Mouse (Mus musculus) gastrocnemius, adult 2 months (tissue): ENCODE measurements around the gene Senp6. TPM values are rescaled to one million over a fixed set of nuclear protein-coding genes. Genes with fewer than 3 reads are reported as not detected.
"Not testable (repeated sequence)": the region's sequence is repeated elsewhere in the genome, so short reads cannot be mapped to it uniquely, and the experiment has no call there.

ENCODE experiments used
- DNase-seq: peaks from one replicate; pipeline ENCODE4 v3.0.0; 2022
- H3K27ac ChIP-seq: fragments of 200-600 bp; 2 replicates; pipeline ENCODE4 v1.8.1; 2022; ENCODE audit warnings: mild to moderate bottlenecking
- H3K4me3 ChIP-seq: fragments of 200-600 bp; 2 replicates; pipeline ENCODE4 v1.8.1; 2022; ENCODE audit warnings: mild to moderate bottlenecking, moderate library complexity
- CTCF ChIP-seq: fragments of 200-600 bp; IDR thresholded peaks from 2 replicates; pipeline ENCODE4 v1.8.1; 2022; ENCODE audit warnings: antibody characterized with exemption, mild to moderate bottlenecking, moderate library complexity
- intact Hi-C: fragments of 180-260 bp; cut with DNase I; formaldehyde crosslinking; loops from one replicate; pipeline ENCODE4 v1.15.1; 2025
- long read RNA-seq, 2 experiments: library from polyadenylated mRNA; stranded (forward); transcript quantifications; one replicate each; pipeline ENCODE4 v2.0.0; 2021
- total RNA-seq, 2 experiments: library from RNA; stranded (reverse); gene quantifications; 2 replicates each; pipeline ENCODE4 v1.2.3; 2021

The Senp6 gene
- total RNA-seq: 10 to 100 TPM; 56.5 to 58.7 TPM
- long read RNA-seq, experiment 1, full-length matches to known transcripts: 31 of 74 reads
- long read RNA-seq, experiment 1, partial matches to known transcripts: 3 of 74 reads
- long read RNA-seq, experiment 1, other reads (novel, unspliced or antisense): 40 of 74 reads
- long read RNA-seq, experiment 2, full-length matches to known transcripts: 27 of 75 reads
- long read RNA-seq, experiment 2, partial matches to known transcripts: 7 of 75 reads
- long read RNA-seq, experiment 2, other reads (novel, unspliced or antisense): 41 of 75 reads

DNA sequence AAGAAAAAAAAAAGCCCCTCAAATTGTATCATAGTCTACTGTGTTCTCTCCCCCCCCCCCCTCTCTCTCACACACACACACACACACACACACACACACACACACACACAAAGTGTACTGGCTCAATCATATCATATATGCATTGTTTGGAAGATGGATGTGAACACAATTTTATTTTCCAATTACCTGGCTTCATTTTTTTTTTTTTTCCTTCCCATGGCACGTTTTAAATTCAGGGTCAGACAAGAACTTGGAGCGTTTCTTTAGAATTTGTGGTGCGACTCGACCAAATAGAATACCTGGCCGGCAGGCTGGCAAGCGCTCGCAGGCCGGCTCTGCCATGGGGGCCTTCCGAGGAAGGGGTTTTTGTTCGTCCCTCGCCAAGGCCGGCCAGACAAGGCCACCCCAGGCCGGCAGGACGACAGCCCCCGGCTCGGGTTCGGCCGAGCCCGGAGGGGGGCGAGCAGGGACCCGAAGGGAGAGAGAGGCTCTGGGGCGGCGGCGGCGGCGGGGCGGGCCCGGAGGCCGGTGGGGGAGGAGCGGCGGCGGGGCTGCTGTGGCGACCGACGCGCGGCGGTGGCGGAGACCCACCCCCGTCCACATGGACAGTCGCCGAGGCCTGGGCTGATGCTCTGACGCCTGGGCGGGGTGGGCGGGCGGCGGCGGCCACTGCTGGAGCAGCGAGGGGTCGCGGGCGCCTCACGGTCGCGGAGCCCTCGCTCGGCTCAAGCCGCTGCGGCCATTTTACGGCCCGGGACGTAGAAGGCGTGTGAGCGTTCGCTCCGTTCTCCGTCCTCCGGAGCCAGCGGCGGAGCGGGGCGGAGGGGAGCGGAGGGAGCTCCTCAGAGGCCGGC is at the start of gene Senp6:
Senp6 (plus strand) TSS at position 537 of the 854 bp plus-strand sequence.
- peak within 1 kb of the TSS; percentile 90 for H3K27ac ChIP-seq
- peak; percentile 89 for DNase-seq
- H3K4me3 ChIP-seq: peak within 1 kb of the TSS; percentile 98
- intact Hi-C loops: loop anchor here (5.0 kb wide), 1 partner anchor 89 kb away; no protein-coding TSS in a partner anchor
- no peak for TF ChIP-seq CTCF

DNA sequence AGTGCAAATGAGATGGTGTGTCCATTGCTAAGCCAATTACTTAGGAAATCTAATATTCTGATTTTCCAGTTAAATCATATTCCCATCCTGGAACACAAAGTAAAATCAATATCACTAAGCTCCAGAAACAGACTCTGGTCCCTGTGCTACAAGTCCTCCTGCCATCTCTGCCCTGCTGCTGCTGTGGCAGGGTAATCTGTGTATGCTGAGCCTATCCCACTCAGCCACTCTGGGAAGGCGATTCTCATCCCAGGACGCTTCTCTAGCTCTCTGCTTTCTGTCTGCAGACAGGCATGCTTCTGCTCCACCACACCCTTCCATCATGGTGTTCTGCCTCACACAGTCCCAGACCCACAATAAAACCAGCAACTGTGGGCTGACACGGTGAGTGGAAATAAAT is 46.3 kb upstream of the Senp6 start:
- no peak overlapping the region for H3K4me3 ChIP-seq
- TF ChIP-seq CTCF: no peak
- intact Hi-C loops: loop anchor here (10.0 kb wide), 2 partner anchors 976 to 1246 kb away; no protein-coding TSS in a partner anchor
- no peak for DNase-seq
- H3K27ac ChIP-seq: no peak overlapping the region

DNA sequence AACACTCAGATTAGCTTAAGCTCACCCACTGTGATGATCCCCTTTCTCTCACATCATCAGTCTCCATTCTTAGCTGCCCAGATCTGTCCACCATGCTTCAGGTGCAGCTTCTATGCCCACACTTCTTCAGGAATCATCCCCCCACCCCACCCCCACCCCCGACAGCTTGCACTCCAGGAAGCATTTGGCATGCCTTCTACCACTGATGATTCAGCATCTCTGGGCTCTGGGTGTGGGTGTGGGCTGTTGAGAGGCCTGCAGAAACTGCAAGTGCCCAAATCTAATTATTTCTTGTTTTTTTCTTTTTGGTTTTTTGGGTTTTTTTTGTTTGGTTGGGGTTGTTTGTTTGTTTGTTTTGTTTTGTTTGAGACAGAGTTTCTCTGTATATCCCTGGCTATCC is 45.1 kb upstream of the Senp6 start:
- no peak for DNase-seq
- TF ChIP-seq CTCF: no peak
- intact Hi-C loops: loop anchor here (10.0 kb wide), 2 partner anchors 977 to 1247 kb away; no protein-coding TSS in a partner anchor
- no peak overlapping the region for H3K4me3 ChIP-seq
- H3K27ac ChIP-seq: no peak overlapping the region

DNA sequence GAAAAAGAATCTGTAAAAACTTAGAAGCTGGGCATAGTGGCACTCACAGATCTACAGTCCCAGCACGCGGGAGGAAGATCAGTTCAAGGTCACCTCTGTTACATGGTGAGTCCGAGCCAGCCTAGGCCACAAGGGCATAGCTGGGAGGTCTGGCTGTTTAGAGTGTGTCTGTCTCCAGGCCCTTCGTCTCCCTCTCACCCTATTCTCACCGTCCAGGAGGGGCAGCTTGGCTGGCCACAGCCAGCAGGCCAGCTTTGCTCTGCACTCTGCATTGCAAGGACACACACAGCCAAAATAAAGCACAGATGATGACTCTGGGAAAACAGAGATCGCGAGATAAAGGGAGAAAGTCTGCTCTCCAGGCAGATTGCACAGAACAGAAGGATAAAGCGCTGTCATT is 43.9 kb upstream of the Senp6 start:
- DNase-seq: no peak
- no peak overlapping the region for H3K4me3 ChIP-seq
- intact Hi-C loops: loop anchor here (10.0 kb wide), 2 partner anchors 978 to 1248 kb away; no protein-coding TSS in a partner anchor
- no peak overlapping the region for H3K27ac ChIP-seq
- TF ChIP-seq CTCF: no peak

DNA sequence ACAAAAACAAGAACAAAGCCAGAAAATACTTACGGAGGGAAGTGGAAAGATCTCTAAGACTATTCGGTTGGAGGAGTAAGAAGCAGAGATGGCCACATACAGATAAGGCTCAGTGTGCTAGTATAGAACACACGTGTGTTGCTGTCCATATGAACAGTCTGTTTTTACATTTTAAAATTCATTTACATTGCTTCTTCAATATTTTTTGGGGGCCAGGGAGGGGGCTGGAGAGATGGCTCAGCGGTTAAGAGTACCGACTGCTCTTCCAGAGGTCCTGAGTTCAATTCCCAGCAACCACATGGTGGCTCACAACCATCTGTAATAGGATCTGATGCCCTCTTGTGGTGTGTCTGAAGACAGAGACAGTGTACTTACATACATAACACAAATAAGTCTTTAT is 41.4 kb upstream of the Senp6 start:
- H3K27ac ChIP-seq, DNase-seq, H3K4me3 ChIP-seq: not testable (repeated sequence)
- intact Hi-C loops: loop anchor here (10.0 kb wide), 2 partner anchors 981 to 1251 kb away; no protein-coding TSS in a partner anchor

DNA sequence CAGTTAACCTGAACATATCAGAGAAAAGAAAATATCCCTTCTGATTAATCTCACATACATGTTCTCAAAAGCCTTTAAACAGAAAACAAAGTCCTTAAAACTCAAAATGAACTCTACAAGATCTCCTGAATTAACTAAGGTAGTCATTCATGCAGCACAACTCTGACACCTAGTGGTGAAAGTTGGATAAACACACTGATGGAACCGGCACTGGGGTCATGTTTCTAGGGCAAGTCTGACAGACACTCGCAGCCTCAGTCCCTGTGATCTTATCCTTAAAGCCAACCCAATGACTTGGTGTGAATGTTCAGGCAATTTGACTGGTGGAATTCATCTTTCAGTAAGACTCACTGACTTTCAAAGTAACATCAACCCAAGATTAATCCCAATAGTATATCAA is 40.7 kb upstream of the Senp6 start:
- TF ChIP-seq CTCF: peak; percentile 86
- peak; percentile 55 for DNase-seq
- Histone ChIP-seq H3K27ac (no peak overlapping the region), H3K4me3 (no peak overlapping the region)
- intact Hi-C loops: loop anchor here (10.0 kb wide), 2 partner anchors 981 to 1251 kb away; no protein-coding TSS in a partner anchor

DNA sequence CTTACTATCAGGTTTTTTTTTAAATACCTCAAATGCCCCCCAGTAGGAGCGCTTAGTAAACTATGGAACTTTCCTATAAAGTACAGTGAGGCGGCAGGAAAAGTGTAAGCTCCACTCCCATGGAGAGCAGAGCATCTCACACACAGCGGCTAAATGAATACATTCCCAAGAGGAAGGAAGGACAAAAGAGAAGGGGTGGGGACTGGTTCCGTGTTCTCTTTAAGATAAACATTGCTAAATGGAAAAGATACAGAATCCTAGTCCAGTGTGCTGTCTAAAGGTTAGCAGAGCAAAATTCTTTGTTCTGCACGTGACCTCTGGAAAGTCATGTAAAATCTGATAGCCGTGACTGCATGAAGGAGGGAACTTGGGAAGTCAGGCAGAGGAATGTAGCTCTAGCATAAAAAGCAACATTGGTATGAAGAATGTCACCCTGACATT is 40.1 kb upstream of the Senp6 start:
- DNase-seq: no peak
- TF ChIP-seq CTCF: no peak
- Histone ChIP-seq H3K27ac (no peak overlapping the region), H3K4me3 (no peak overlapping the region)
- intact Hi-C loops: loop anchor here (10.0 kb wide), 2 partner anchors 982 to 1252 kb away; no protein-coding TSS in a partner anchor

DNA sequence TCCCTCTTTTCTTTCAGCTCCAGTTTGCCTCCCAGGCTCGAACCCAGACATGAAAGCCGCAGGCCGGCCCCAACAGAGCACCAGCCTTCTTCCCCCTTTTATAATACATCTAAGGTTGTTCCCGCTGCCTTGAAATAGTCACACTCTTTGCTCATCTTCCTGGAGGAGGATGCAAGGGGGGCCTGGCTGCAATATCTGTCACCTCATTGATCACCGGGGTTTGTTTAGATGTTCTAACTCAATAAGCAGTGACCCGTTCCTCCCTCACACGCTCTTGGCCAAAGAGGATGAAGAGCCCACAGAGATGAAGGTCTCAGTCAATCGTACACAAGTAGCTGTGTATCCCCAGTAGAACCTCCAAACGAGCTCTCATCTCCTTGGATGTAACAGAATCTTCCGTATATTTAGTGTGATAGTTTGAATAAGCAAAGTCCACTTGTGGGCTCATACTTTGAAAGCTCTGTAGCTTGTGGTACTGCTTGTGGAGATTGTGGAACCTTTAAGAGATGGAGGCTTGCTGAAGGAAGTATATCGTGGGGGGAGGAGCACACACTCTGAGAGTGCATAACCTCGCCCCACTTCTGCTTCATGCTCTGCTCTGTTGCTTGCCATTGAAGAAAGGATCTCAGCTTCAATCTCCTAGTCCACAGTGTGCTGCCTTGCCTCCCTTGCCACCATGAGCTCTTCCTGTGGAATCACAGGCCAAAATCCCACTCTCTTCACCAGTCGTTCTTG is 29.3 kb upstream of the Senp6 start:
- H3K4me3 ChIP-seq: no peak overlapping the region
- TF ChIP-seq CTCF: no peak
- DNase-seq: no peak
- intact Hi-C loops: no loop called here
- H3K27ac ChIP-seq: no peak overlapping the region

DNA sequence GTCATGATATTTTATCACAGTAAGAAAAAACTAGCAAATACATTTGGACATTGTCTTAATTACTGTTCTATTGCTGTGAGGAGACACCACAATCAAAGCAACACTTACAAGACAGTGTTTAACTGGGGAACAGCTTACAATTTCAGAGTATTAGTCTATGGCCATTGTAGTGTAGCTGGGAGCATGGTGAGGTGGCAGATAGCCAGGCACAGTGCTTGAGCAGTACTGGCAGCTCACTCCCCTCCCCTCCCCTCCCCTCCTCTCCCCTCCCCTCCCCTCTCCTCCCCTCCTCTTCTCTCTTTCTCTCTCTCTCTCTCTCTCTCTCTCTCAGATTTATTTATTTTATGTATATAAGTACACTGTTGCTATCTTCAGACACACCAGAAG is 28.7 kb upstream of the Senp6 start:
- DNase-seq: no peak
- H3K4me3 ChIP-seq: no peak overlapping the region
- intact Hi-C loops: no loop called here
- H3K27ac ChIP-seq: no peak overlapping the region
- TF ChIP-seq CTCF: no peak

DNA sequence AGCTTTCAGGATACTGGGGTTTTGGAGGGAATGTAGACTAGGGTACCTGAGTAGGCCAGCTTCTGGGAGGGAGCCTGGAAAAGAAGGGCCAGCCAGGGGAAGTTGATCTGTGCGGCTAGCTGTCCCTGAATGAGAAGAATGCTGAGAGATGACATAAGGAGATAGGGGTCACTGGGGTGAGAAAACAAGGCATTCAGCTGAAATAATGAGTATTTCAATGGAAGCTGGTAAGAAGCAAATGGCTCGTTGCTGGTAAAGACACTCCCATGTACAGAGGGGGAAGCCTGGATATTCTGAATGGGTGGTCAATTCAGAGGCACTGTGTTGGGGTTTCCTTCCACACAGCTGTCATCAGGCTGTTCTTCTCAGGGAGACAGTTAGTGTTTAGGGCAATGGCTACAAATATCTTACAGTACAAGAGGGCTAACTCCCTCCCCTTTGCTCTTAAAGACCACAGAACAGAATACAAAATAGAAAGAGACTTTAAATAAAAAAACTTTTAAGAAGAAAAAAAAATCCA is 27.3 kb upstream of the Senp6 start:
- no peak for TF ChIP-seq CTCF
- H3K4me3 ChIP-seq: no peak overlapping the region
- no peak for DNase-seq
- H3K27ac ChIP-seq: no peak overlapping the region
- intact Hi-C loops: no loop called here

DNA sequence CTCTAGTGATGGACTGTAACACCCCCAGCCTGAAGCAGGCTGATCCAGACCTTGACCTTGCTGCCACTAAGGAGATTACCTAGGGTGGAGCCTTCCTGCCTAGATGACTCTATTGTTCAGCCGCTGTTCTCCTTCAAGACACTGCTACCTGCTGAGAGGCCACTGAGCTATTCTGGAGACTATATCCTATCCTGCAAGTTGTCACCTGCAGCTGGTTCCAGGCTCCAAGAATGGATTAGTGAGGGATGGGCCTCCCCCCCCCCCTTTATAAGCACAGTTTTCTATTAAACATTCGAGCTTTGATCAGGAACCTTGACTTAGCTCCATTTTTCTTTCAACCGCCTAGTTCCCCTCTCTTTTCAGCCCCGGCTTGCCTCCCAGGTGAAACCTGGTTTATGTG is 22.4 kb upstream of the Senp6 start:
- H3K4me3 ChIP-seq, H3K27ac ChIP-seq, intact Hi-C loops, DNase-seq: not testable (repeated sequence)

DNA sequence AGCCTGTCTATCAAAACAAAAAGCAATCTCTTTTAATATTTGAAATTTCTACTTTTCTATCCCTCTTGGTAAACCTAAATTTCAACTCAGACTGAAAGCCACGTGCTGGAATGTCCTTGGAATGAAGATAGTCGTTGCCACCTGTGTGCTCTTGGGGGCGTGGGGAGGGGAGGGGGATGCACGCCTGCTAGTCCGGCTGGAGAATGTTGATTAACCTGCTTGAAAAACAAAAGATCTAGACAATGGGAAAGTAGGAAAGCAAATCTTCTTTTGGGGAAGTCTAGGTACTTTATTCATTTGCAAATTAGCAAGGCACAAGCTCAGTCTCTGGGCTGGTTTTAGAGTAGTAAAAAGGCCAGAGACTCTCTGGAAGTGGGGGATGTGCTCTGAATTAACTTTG is 17.4 kb upstream of the Senp6 start:
- intact Hi-C loops, H3K4me3 ChIP-seq, H3K27ac ChIP-seq, DNase-seq: not testable (repeated sequence)
